In genomic region chr4:138725751-138726150, GRCm38 (mm10) we compare ENCODE assay signal across 11 mouse cellular contexts. TPM values are rescaled to one million over a fixed set of nuclear protein-coding genes. Genes with fewer than 3 reads are reported as not detected.
DNase-seq lines count a peak whose midpoint lies in the region; ATAC-seq and TF ChIP-seq lines count a peak whose summit lies in the region.
"Had no signal": no experiment of that assay in that cellular context is flagged by ENCODE, and none has a peak within 500 bp of the region (broad histone marks: within the 10 kb centered on the region; RNA-seq: fewer than 3 reads in every experiment).

No protein-coding gene starts in this region.

- no peaks in the 10 kb centered on the region; the same call in 1 of the 2 replicates for H3K27me3 ChIP-seq in hindbrain, embryonic 10.5 days (ENCODE audit: insufficient read depth, poor library complexity, severe bottlenecking)
- H3K27me3 ChIP-seq in hindbrain, embryonic 16.5 days (replicated peaks; ENCODE audit: control insufficient read depth, insufficient read depth, low read length) = no peaks in the 10 kb centered on the region
- no peaks in the 10 kb centered on the region; the same call in 1 of the 2 replicates for H3K27me3 ChIP-seq in E14TG2a.4 (ENCODE audit: insufficient read depth, low read length)
- H3K27me3 ChIP-seq in embryonic facial prominence, embryonic 12.5 days = no peaks in the 10 kb centered on the region

- no peaks in the 10 kb centered on the region for H3K36me3 ChIP-seq in hindbrain, embryonic 10.5 days
- no peaks in the 10 kb centered on the region for H3K36me3 ChIP-seq in hindbrain, embryonic 16.5 days (ENCODE audit: control insufficient read depth, insufficient read depth, low read length)
- H3K36me3 ChIP-seq in E14TG2a.4 (ENCODE audit: insufficient read depth, low read length) = peaks cover 2% of the 10 kb centered on the region; the same call in 1 of the 2 replicates
- H3K36me3 ChIP-seq in embryonic facial prominence, embryonic 12.5 days = no peaks in the 10 kb centered on the region

- DNase-seq in hindbrain, embryonic 10.5 days (ENCODE audit: low spot score) = no peak
- DNase-seq in kidney, postnatal 10 days = peak; percentile 75
- no peak for DNase-seq in gastrocnemius, adult 2 months
- no peak for DNase-seq in spleen, postnatal 4 days (ENCODE audit: low spot score in 2 of 2)
- no peak for DNase-seq in cerebellum, adult 11 months

- no peak overlapping the region for H3K4me2 ChIP-seq in hindbrain, embryonic 16.5 days (ENCODE audit: low read length)
- no peak overlapping the region for H3K4me2 ChIP-seq in embryonic facial prominence, embryonic 12.5 days (replicated peaks)

- peaks cover 57% of the 10 kb centered on the region for H3K4me1 ChIP-seq in hindbrain, embryonic 10.5 days (replicated peaks)
- H3K4me1 ChIP-seq in hindbrain, embryonic 16.5 days (ENCODE audit: control insufficient read depth, insufficient read depth, low read depth, low read length) = peaks cover 20% of the 10 kb centered on the region
- peaks cover 62% of the 10 kb centered on the region for H3K4me1 ChIP-seq in E14TG2a.4 (replicated peaks; ENCODE audit: low read depth, low read length)
- peaks cover 21% of the 10 kb centered on the region for H3K4me1 ChIP-seq in embryonic facial prominence, embryonic 12.5 days

- 0 out of 2 replicates have a peak overlapping the region, but pooled peaks have one; percentile 50 for H3K4me3 ChIP-seq in hindbrain, embryonic 10.5 days
- H3K4me3 ChIP-seq in hindbrain, embryonic 16.5 days (ENCODE audit: low read length) = no peak overlapping the region
- peak overlapping the region; percentile 75 for H3K4me3 ChIP-seq in E14TG2a.4 (replicated peaks; ENCODE audit: low read length)
- no peak overlapping the region for H3K4me3 ChIP-seq in embryonic facial prominence, embryonic 12.5 days
- no peak overlapping the region for H3K4me3 ChIP-seq in gastrocnemius, adult 2 months

- WGBS in hindbrain, embryonic 10.5 days = 85% methylated on average over 5 of the region's 5 CpGs
- 67% methylated on average over 5 of the region's 5 CpGs for WGBS in hindbrain, embryonic 16.5 days
- 80% methylated on average over 5 of the region's 5 CpGs for WGBS in embryonic facial prominence, embryonic 12.5 days

- intact Hi-C loops in gastrocnemius, adult 2 months (cut with DNase I) = no loop called here

- no peak for ATAC-seq in hindbrain, embryonic 16.5 days
- ATAC-seq in embryonic facial prominence, embryonic 12.5 days (ENCODE audit: insufficient number of reproducible peaks, insufficient read depth, low FRiP score, low TSS enrichment) = no peak

- no peak for TF ChIP-seq CTCF in E14TG2a.4 (conservative IDR thresholded peaks at IDR 0.05; ENCODE audit: low read length)
- TF ChIP-seq CTCF in gastrocnemius, adult 2 months (IDR thresholded peaks at IDR 0.05) = no peak

- no peaks in the 10 kb centered on the region for H3K9me3 ChIP-seq in hindbrain, embryonic 10.5 days
- no peaks in the 10 kb centered on the region for H3K9me3 ChIP-seq in hindbrain, embryonic 16.5 days (ENCODE audit: control insufficient read depth, low read length)
- no peaks in the 10 kb centered on the region for H3K9me3 ChIP-seq in E14TG2a.4 (ENCODE audit: low read length)
- no peaks in the 10 kb centered on the region for H3K9me3 ChIP-seq in embryonic facial prominence, embryonic 12.5 days

- H3K9ac ChIP-seq in hindbrain, embryonic 16.5 days (ENCODE audit: low read depth, low read length) = no peak overlapping the region
- no peak overlapping the region for H3K9ac ChIP-seq in embryonic facial prominence, embryonic 12.5 days

- peak overlapping the region; percentile 85 for H3K27ac ChIP-seq in hindbrain, embryonic 10.5 days
- H3K27ac ChIP-seq in hindbrain, embryonic 16.5 days (ENCODE audit: low read depth, low read length) = no peak overlapping the region
- H3K27ac ChIP-seq in embryonic facial prominence, embryonic 12.5 days = 0 out of 2 replicates have a peak overlapping the region, but pooled peaks have one; percentile 1
- H3K27ac ChIP-seq in gastrocnemius, adult 2 months = no peak overlapping the region

RNA-seq across cellular contexts. Expression of gene Pla2g2c, which starts 1.2 kb away (rescaled TPM):
- 0.89 and 0.95 TPM in 2 replicates for polyA plus RNA-seq in hindbrain, embryonic 10.5 days (2016; fragmentation: Nextera tagmentation; extraction: Ambion mirVana)
- 0.35 and 0.36 TPM in 2 replicates for polyA plus RNA-seq in hindbrain, embryonic 16.5 days (2015; fragmentation: Nextera tagmentation; extraction: Ambion mirVana)
- 0.41 and 0.53 TPM in 2 replicates for polyA plus RNA-seq in embryonic facial prominence, embryonic 12.5 days (2016; fragmentation: Nextera tagmentation; extraction: Ambion mirVana)
- not detected for total RNA-seq in gastrocnemius, adult 2 months (2021)
- total RNA-seq: MEL had no signal

RNA-seq across cellular contexts. Expression of gene Ubxn10, which starts 11.2 kb away (rescaled TPM):
- polyA plus RNA-seq in hindbrain, embryonic 10.5 days (2016; fragmentation: Nextera tagmentation; extraction: Ambion mirVana) = 2.3 and 4.6 TPM in 2 replicates
- 4.5 and 5.2 TPM in 2 replicates for polyA plus RNA-seq in hindbrain, embryonic 16.5 days (2015; fragmentation: Nextera tagmentation; extraction: Ambion mirVana)
- 0.78 and 1.0 TPM in 2 replicates for polyA plus RNA-seq in embryonic facial prominence, embryonic 12.5 days (2016; fragmentation: Nextera tagmentation; extraction: Ambion mirVana)
- under 1 TPM in 1 of 2 experiments, not detected in 1; 0.20 TPM for total RNA-seq in gastrocnemius, adult 2 months (2021)
- total RNA-seq: MEL had no signal

RNA-seq across cellular contexts. Expression of gene Pla2g2f, which starts 31.7 kb away (rescaled TPM):
- 0.84 and 1.2 TPM in 2 replicates for polyA plus RNA-seq in hindbrain, embryonic 10.5 days (2016; fragmentation: Nextera tagmentation; extraction: Ambion mirVana)
- polyA plus RNA-seq in hindbrain, embryonic 16.5 days (2015; fragmentation: Nextera tagmentation; extraction: Ambion mirVana) = 0.06 TPM in 1 of 2 replicates, not detected in the other
- polyA plus RNA-seq in embryonic facial prominence, embryonic 12.5 days (2016; fragmentation: Nextera tagmentation; extraction: Ambion mirVana) = not detected in 2 replicates
- total RNA-seq in gastrocnemius, adult 2 months (2021) = not detected
- total RNA-seq: gastrocnemius, postnatal 10 days; MEL had no signal
- polyA plus RNA-seq: embryonic facial prominence, embryonic 11.5 days had no signal

RNA-seq across cellular contexts. Expression of gene Pla2g2d, which starts 49.8 kb away (rescaled TPM):
- 1.0 and 1.4 TPM in 2 replicates for polyA plus RNA-seq in hindbrain, embryonic 10.5 days (2016; fragmentation: Nextera tagmentation; extraction: Ambion mirVana)
- polyA plus RNA-seq in hindbrain, embryonic 16.5 days (2015; fragmentation: Nextera tagmentation; extraction: Ambion mirVana) = 0.61 and 0.76 TPM in 2 replicates
- polyA plus RNA-seq in embryonic facial prominence, embryonic 12.5 days (2016; fragmentation: Nextera tagmentation; extraction: Ambion mirVana) = 0.13 and 0.32 TPM in 2 replicates
- total RNA-seq in gastrocnemius, adult 2 months (2021) = under 1 TPM in 1 of 2 experiments, not detected in 1; 0.28 TPM
- total RNA-seq: gastrocnemius, postnatal 10 days; MEL had no signal

Comparison
In these comparisons a context has a peak if more than half of its experiments do, and no peak if none do; other contexts are left out.
1. H3K27ac ChIP-seq: peak in hindbrain, embryonic 10.5 days (single experiment) and embryonic facial prominence, embryonic 12.5 days (single experiment); none in hindbrain, embryonic 16.5 days (single experiment) and gastrocnemius, adult 2 months (single experiment).
2. H3K4me3 ChIP-seq: peak in hindbrain, embryonic 10.5 days (single experiment) and E14TG2a.4 (single experiment); none in hindbrain, embryonic 16.5 days (single experiment), embryonic facial prominence, embryonic 12.5 days (single experiment) and gastrocnemius, adult 2 months (single experiment).